In the genomic region with DNA sequence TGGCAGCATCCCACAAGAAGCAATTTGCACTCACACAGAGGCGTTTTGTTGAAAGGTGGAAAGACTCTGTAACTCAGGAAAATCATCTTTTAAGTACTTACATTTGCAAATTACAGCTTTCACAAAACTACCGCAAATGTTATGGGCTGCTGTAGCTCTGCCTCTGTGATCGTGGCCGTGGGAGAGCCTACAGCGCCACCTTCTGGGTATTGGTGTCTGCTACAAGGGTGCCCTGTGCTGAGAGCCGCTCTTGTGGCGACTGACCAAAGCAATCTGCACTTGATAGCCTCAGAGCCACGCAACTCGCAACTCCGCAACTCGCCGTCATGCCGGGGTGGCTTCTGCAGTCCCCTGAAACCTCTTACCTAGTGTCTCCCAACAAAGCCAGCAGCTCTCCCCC, we compare ENCODE assay signal across 8 mouse cellular contexts. TPM values are rescaled to one million over a fixed set of nuclear protein-coding genes. Genes with fewer than 3 reads are reported as not detected.
DNase-seq lines count a peak whose midpoint lies in the region; ATAC-seq lines count a peak whose summit lies in the region.

No protein-coding gene starts in this region.

- no peaks in the 10 kb centered on the region for H3K36me3 ChIP-seq in forebrain, embryonic 14.5 days (ENCODE audit: control insufficient read depth, insufficient read depth, low read length)

- peak overlapping the region; percentile 40 for H3K4me2 ChIP-seq in forebrain, embryonic 14.5 days (ENCODE audit: low read length)

- H3K27ac ChIP-seq in forebrain, embryonic 14.5 days (ENCODE audit: low read depth, low read length): no peak overlapping the region

- H3K27me3 ChIP-seq in forebrain, embryonic 14.5 days (replicated peaks; ENCODE audit: control insufficient read depth, insufficient read depth, low read length): 0 out of 2 replicates have a peak, but pooled peaks cover 6% of the 10 kb centered on the region

- H3K9me3 ChIP-seq in forebrain, embryonic 14.5 days (replicated peaks; ENCODE audit: control insufficient read depth, low read length): no peaks in the 10 kb centered on the region

- H3K4me1 ChIP-seq in forebrain, embryonic 14.5 days (ENCODE audit: control insufficient read depth, insufficient read depth, low read length): no peaks in the 10 kb centered on the region

- ATAC-seq in CD4-positive, CD25-positive, alpha-beta regulatory T cell, adult 4 months: no peak
- ATAC-seq in forebrain, embryonic 14.5 days: peak; percentile 93

- H3K4me3 ChIP-seq in forebrain, embryonic 14.5 days (ENCODE audit: low read depth, low read length): no peak overlapping the region

- peak; percentile 46 for DNase-seq in CD4-positive, CD25-positive, alpha-beta regulatory T cell, adult 2 months (ENCODE audit: low read depth, low spot score)
- DNase-seq in B cell, adult 2 months: peak; percentile 19 to 21
- peak; percentile 66 for DNase-seq in c-Kit-positive CD71-positive TER-119-positive erythroid progenitor cells, embryonic 14.5 days (ENCODE audit: low spot score)
- DNase-seq in forebrain, embryonic 14.5 days (ENCODE audit: low spot score): peak; percentile 90
- peak; percentile 77 to 87 for DNase-seq in layer of hippocampus, adult 18-20 months (ENCODE audit: low spot score in 2 of 2)
- DNase-seq in lung, postnatal 14 days: peak; percentile 63
- DNase-seq in right cerebral cortex, adult 2 months (ENCODE audit: low spot score in 2 of 2): peak; percentile 88 to 89

- 3% methylated on average over 13 of the region's 13 CpGs for WGBS in forebrain, embryonic 14.5 days

- no peak overlapping the region; the same call in 1 of the 2 replicates for H3K9ac ChIP-seq in forebrain, embryonic 14.5 days (ENCODE audit: low read length)

RNA-seq across cellular contexts. Expression of a gene that starts 16.2 kb away (rescaled TPM):
- polyA plus RNA-seq in CD4-positive, CD25-positive, alpha-beta regulatory T cell, adult 4 months (2017; shearing (Covaris generic)): 1 to 10 TPM; 7.8 to 9.8 TPM
- 51.5 and 53.1 TPM in 2 replicates for polyA plus RNA-seq in forebrain, embryonic 14.5 days (2014; fragmentation: Nextera tagmentation; extraction: Ambion mirVana)
- total RNA-seq in layer of hippocampus, adult 18-20 months (2021): 10 to 100 TPM; 22.8 to 23.1 TPM

RNA-seq across cellular contexts. Expression of a gene that starts 41.2 kb away (rescaled TPM):
- 1 to 10 TPM; 4.0 to 9.2 TPM for polyA plus RNA-seq in CD4-positive, CD25-positive, alpha-beta regulatory T cell, adult 4 months (2017; shearing (Covaris generic))
- polyA plus RNA-seq in forebrain, embryonic 14.5 days (2014; fragmentation: Nextera tagmentation; extraction: Ambion mirVana): 61.8 and 74.2 TPM in 2 replicates
- 1 to 10 TPM; 1.4 to 1.7 TPM for total RNA-seq in layer of hippocampus, adult 18-20 months (2021)

RNA-seq across cellular contexts. Expression of a gene that starts 41.3 kb away (rescaled TPM):
- polyA plus RNA-seq in CD4-positive, CD25-positive, alpha-beta regulatory T cell, adult 4 months (2017; shearing (Covaris generic)): 10 to 100 TPM; 37.0 to 48.5 TPM
- 37.8 and 38.6 TPM in 2 replicates for polyA plus RNA-seq in forebrain, embryonic 14.5 days (2014; fragmentation: Nextera tagmentation; extraction: Ambion mirVana)
- total RNA-seq in layer of hippocampus, adult 18-20 months (2021): 10 to 100 TPM; 25.5 to 26.9 TPM

Comparison
In these comparisons a context has a peak if more than half of its experiments do, and no peak if none do; other contexts are left out.
1. DNase-seq: peak in every context shown above with its lines; median percentile 90 in forebrain, embryonic 14.5 days; 88 in right cerebral cortex, adult 2 months; 82 in layer of hippocampus, adult 18-20 months; 66 in c-Kit-positive CD71-positive TER-119-positive erythroid progenitor cells, embryonic 14.5 days; 63 in lung, postnatal 14 days; 46 in CD4-positive, CD25-positive, alpha-beta regulatory T cell, adult 2 months; 20 in B cell, adult 2 months.